Mouse (Mus musculus) forebrain, embryonic 11.5 days (tissue): ENCODE measurements around the gene Sat1. TPM values are rescaled to one million over a fixed set of nuclear protein-coding genes. Genes with fewer than 3 reads are reported as not detected.
A peak's percentile ranks its signal among the peaks of the same experiment; 100 is the strongest.

Source experiments
- ATAC-seq: fragments of 200-750 bp; cut with Nextera tagmentation; replicated peaks from 2 replicates; pipeline ENCODE4 v1.8.0; 2017; ENCODE audit warnings: moderate TSS enrichment; ENCODE audit not compliant: low FRiP score
- DNase-seq: peaks from one replicate; pipeline ENCODE4 v3.0.0-alpha.2; 2017; ENCODE audit warnings: low spot score
- H3K27ac ChIP-seq: fragments of 300-500 bp; sonication (generic); 2 replicates; pipeline ENCODE4 v1.5.1; 2014; ENCODE audit warnings: low read depth, low read length
- H3K27me3 ChIP-seq: fragments of 300-500 bp; sonication (generic); 2 replicates; pipeline ENCODE4 v1.6.1; 2014; ENCODE audit warnings: mild to moderate bottlenecking, low read length, mixed read lengths; ENCODE audit not compliant: control insufficient read depth, insufficient read depth
- H3K36me3 ChIP-seq: fragments of 300-500 bp; sonication (generic); 2 replicates; pipeline ENCODE4 v1.6.1; 2014; ENCODE audit warnings: mild to moderate bottlenecking, low read length, moderate library complexity, mixed read lengths; ENCODE audit not compliant: control insufficient read depth, insufficient read depth
- H3K4me1 ChIP-seq: fragments of 300-500 bp; sonication (generic); replicated peaks from 2 replicates; pipeline ENCODE4 v1.6.1; 2014; ENCODE audit warnings: low read length, mixed read lengths; ENCODE audit not compliant: control insufficient read depth, insufficient read depth
- H3K4me2 ChIP-seq: fragments of 300-500 bp; sonication (generic); 2 replicates; pipeline ENCODE4 v1.6.1; 2014; ENCODE audit warnings: low read depth, mild to moderate bottlenecking, low read length, moderate library complexity, mixed read lengths; ENCODE audit not compliant: severe bottlenecking
- H3K4me3 ChIP-seq: fragments of 300-500 bp; sonication (generic); 2 replicates; pipeline ENCODE4 v1.5.1; 2014; ENCODE audit warnings: low read depth, low read length
- H3K9ac ChIP-seq: fragments of 300-500 bp; sonication (generic); 2 replicates; pipeline ENCODE4 v1.6.1; 2014; ENCODE audit warnings: low read length
- H3K9me3 ChIP-seq: fragments of 300-500 bp; sonication (generic); 2 replicates; pipeline ENCODE4 v1.6.1; 2016; ENCODE audit warnings: low read length, mixed read lengths; ENCODE audit not compliant: control insufficient read depth
- WGBS: fragments of 180-500 bp; shearing (Covaris S2); extraction: QIAGEN DNeasy Blood & Tissue Kit; methylation state at CpG from one replicate; pipeline ENCODE4 v1.1.7; 2014; 5-methylcytosine and 5-hydroxymethylcytosine counted together
- polyA plus RNA-seq: library from polyadenylated mRNA; unstranded; fragments of >200 nt; fragmentation: Nextera tagmentation; extraction: Ambion mirVana; gene quantifications from 2 replicates; pipeline ENCODE4 v1.2.1, GENCODE M21; 2014

Gene Sat1
- 64.3 and 65.1 TPM in 2 replicates for polyA plus RNA-seq

GRCm38 (mm10) chrX:155216271-155216670 is at the start of gene Sat1:
Gene Sat1, minus strand, starts transcription at chrX:155216449.
- Histone ChIP-seq H3K27ac (no peak within 1 kb of the TSS), H3K4me1 (no peaks in the 10 kb centered on the region), H3K4me3 (peak within 1 kb of the TSS; percentile 38), H3K36me3 (no peaks in the 10 kb centered on the region), H3K9ac (peak within 1 kb of the TSS; percentile 48; the same call in 1 of the 2 replicates), H3K9me3 (no peaks in the 10 kb centered on the region), H3K27me3 (no peaks in the 10 kb centered on the region), H3K4me2 (peak within 1 kb of the TSS; percentile 49)
- peak; percentile 98 for ATAC-seq
- WGBS = 21% methylated on average over 26 of the region's 26 CpGs
- peak; percentile 90 for DNase-seq

GRCm38 (mm10) chrX:155262915-155263252 is 46.6 kb upstream of the Sat1 start:
- ATAC-seq = no peak
- Histone ChIP-seq H3K9me3 (no peaks in the 10 kb centered on the region), H3K27me3 (no peaks in the 10 kb centered on the region), H3K4me3 (peak overlapping the region; percentile 37; the same call in 1 of the 2 replicates), H3K4me1 (no peaks in the 10 kb centered on the region), H3K36me3 (no peaks in the 10 kb centered on the region), H3K4me2 (peak overlapping the region; percentile 41), H3K27ac (no peak overlapping the region), H3K9ac (no peak overlapping the region)
- 45% methylated on average over 1 of the region's 1 CpGs for WGBS
- DNase-seq = no peak

- Histone ChIP-seq H3K27ac (no peak within 1 kb of the TSS), H3K4me3 (peak within 1 kb of the TSS; percentile 37), H3K9me3 (no peaks in the 10 kb centered on the region), H3K4me1 (no peaks in the 10 kb centered on the region), H3K36me3 (no peaks in the 10 kb centered on the region), H3K27me3 (no peaks in the 10 kb centered on the region), H3K9ac (peak within 1 kb of the TSS; percentile 29; the same call in 1 of the 2 replicates), H3K4me2 (peak within 1 kb of the TSS; percentile 41)
- WGBS = 15% methylated on average over 37 of the region's 37 CpGs
- ATAC-seq = peak; percentile 100
- peak; percentile 88 for DNase-seq
Observed at GRCm38 (mm10) chrX:155262235-155262914, 46.1 kb upstream of the Sat1 start, which contains the start of gene Acot9. Gene Acot9, plus strand, starts transcription at chrX:155262443.

GRCm38 (mm10) chrX:155256856-155257255 is 40.6 kb upstream of the Sat1 start:
- no peak overlapping the region for H3K4me2 ChIP-seq

GRCm38 (mm10) chrX:155218277-155218676 is 2.0 kb upstream of the Sat1 start:
- Histone ChIP-seq H3K27me3 (no peaks in the 10 kb centered on the region), H3K4me1 (no peaks in the 10 kb centered on the region), H3K4me3 (no peak overlapping the region), H3K4me2 (no peak overlapping the region), H3K9ac (no peak overlapping the region), H3K36me3 (no peaks in the 10 kb centered on the region), H3K27ac (no peak overlapping the region), H3K9me3 (no peaks in the 10 kb centered on the region)
- no peak for ATAC-seq
- DNase-seq = no peak
- 75% methylated on average over 2 of the region's 2 CpGs for WGBS

More at GRCm38 (mm10) chrX:155256856-155257255, 40.6 kb upstream of the Sat1 start:
- Histone ChIP-seq H3K27ac (no peak overlapping the region), H3K4me3 (no peak overlapping the region), H3K9ac (no peak overlapping the region), H3K4me1 (no peaks in the 10 kb centered on the region), H3K9me3 (no peaks in the 10 kb centered on the region), H3K36me3 (no peaks in the 10 kb centered on the region), H3K27me3 (no peaks in the 10 kb centered on the region)
- ATAC-seq (no peak), DNase-seq (no peak)

- peak overlapping the region; percentile 48; the same call in 1 of the 2 replicates for H3K9ac ChIP-seq
- no peaks in the 10 kb centered on the region for H3K9me3 ChIP-seq
- ATAC-seq (peak; percentile 72), DNase-seq (peak; percentile 60)
- WGBS = 35% methylated on average over 22 of the region's 24 CpGs
- H3K4me2 ChIP-seq = peak overlapping the region; percentile 49
- no peaks in the 10 kb centered on the region for H3K4me1 ChIP-seq
- H3K27ac ChIP-seq = no peak overlapping the region
- H3K4me3 ChIP-seq = peak overlapping the region; percentile 38
- H3K36me3 ChIP-seq = no peaks in the 10 kb centered on the region
- no peaks in the 10 kb centered on the region for H3K27me3 ChIP-seq
Observed at GRCm38 (mm10) chrX:155215501-155216248, 574 bp downstream of the Sat1 start.

- Histone ChIP-seq H3K4me2 (no peak overlapping the region), H3K4me1 (no peaks in the 10 kb centered on the region), H3K9me3 (no peaks in the 10 kb centered on the region), H3K27ac (no peak overlapping the region), H3K9ac (no peak overlapping the region), H3K27me3 (no peaks in the 10 kb centered on the region), H3K36me3 (no peaks in the 10 kb centered on the region), H3K4me3 (no peak overlapping the region)
- DNase-seq (no peak), ATAC-seq (no peak)
- WGBS = 78% methylated on average over 5 of the region's 5 CpGs
Observed at GRCm38 (mm10) chrX:155214291-155215136, 1.7 kb downstream of the Sat1 start.

GRCm38 (mm10) chrX:155208671-155209070 is 7.6 kb downstream of the Sat1 start:
- H3K4me3 ChIP-seq = no peak overlapping the region
- WGBS = 4% methylated on average over 1 of the region's 1 CpGs
- no peak overlapping the region for H3K4me2 ChIP-seq
- H3K9ac ChIP-seq = no peak overlapping the region
- ATAC-seq (no peak), DNase-seq (no peak)
- no peaks in the 10 kb centered on the region for H3K4me1 ChIP-seq
- H3K27ac ChIP-seq = no peak overlapping the region
- no peaks in the 10 kb centered on the region for H3K9me3 ChIP-seq
- H3K27me3 ChIP-seq = no peaks in the 10 kb centered on the region
- H3K36me3 ChIP-seq = no peaks in the 10 kb centered on the region
